In the genomic region with DNA sequence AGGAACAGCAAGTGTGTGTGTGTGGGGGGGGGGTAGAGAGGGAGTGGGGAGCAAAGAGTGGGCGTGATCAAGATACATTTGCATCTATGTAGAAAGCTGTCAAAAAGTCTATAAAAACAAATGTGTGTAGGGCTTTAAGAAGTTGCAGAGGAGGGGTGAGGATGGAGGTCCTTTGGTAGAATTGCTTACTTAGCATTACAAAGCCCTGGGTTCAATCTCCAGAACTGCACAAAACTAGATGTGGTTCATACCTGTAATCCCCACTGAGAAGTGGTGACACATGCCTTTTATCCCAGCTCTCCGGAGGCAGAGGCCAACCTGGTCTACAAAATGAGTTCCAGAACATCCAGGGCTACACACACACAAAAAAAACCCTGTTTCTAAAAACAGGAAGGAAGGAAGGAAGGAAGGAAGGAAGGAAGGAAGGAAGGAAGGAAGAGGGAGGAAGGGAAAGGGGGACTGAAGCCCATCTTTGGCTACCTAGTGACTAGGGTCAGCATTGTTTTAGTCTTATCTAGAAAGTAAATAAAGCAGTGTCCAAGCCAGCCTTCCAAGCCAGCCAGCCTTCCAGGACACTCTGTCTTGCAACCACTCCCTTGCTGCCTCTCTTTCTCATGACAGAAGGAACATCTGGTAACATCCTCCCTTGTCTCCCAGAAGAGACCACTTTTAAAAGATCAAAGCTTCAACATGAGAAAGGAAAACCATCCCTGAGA, we compare ENCODE assay signal across 9 mouse cellular contexts. TPM values are rescaled to one million over a fixed set of nuclear protein-coding genes. Genes with fewer than 3 reads are reported as not detected.
DNase-seq lines count a peak whose midpoint lies in the region; ATAC-seq and TF ChIP-seq lines count a peak whose summit lies in the region.
"Had no signal": no experiment of that assay in that cellular context is flagged by ENCODE, and none has a peak within 500 bp of the region (broad histone marks: within the 10 kb centered on the region; RNA-seq: fewer than 3 reads in every experiment).

No protein-coding gene starts in this region.

- peaks cover 5 to 52% of the 10 kb centered on the region in 2 experiments for H3K36me3 ChIP-seq in CH12.LX (replicated peaks in 1 of 2; ENCODE audit: control insufficient read depth in 1 of 2, insufficient read depth in 1 of 2, low read length in 1 of 2)
- H3K36me3 ChIP-seq in heart, embryonic 16.5 days (ENCODE audit: control insufficient read depth, insufficient read depth), result no peaks in the 10 kb centered on the region
- H3K36me3 ChIP-seq in liver, embryonic 15.5 days (replicated peaks), result peaks cover 29% of the 10 kb centered on the region

- TF ChIP-seq CTCF in gastrocnemius, adult 2 months (IDR thresholded peaks at IDR 0.05), result no peak
- TF ChIP-seq CTCF in CH12.LX (conservative IDR thresholded peaks at IDR 0.05 in 1 of 2, IDR thresholded peaks at IDR 0.05 in 1 of 2; ENCODE audit: low read depth in 2 of 2, low read length in 2 of 2), result no peak
- TF ChIP-seq CTCF in cerebellum, adult 2 months (IDR thresholded peaks at IDR 0.05; ENCODE audit: borderline replicate concordance, insufficient read depth, low read depth, low read length), result no peak

- H3K4me3 ChIP-seq in gastrocnemius, adult 2 months, result peak overlapping the region; percentile 87
- H3K4me3 ChIP-seq in CH12.LX (replicated peaks in 1 of 3; ENCODE audit: low read depth in 2 of 3, low read length in 2 of 3, poor library complexity in 1 of 3), result peak overlapping the region in 1 of 3 experiments; percentile 80
- H3K4me3 ChIP-seq in heart, embryonic 16.5 days (ENCODE audit: low read length), result peak overlapping the region; percentile 86
- peak overlapping the region; percentile 91 for H3K4me3 ChIP-seq in liver, embryonic 15.5 days (replicated peaks)
- no peak overlapping the region for H3K4me3 ChIP-seq in cerebellum, adult 2 months (replicated peaks; ENCODE audit: insufficient read depth, low read depth, low read length)

- H3K9ac ChIP-seq in CH12.LX (ENCODE audit: insufficient read depth, low read depth), result no peak overlapping the region
- H3K9ac ChIP-seq in heart, embryonic 16.5 days (ENCODE audit: low read length), result peak overlapping the region; percentile 39
- H3K9ac ChIP-seq in liver, embryonic 15.5 days, result peak overlapping the region; percentile 95; the same call in 1 of the 2 replicates

- H3K4me1 ChIP-seq in CH12.LX (ENCODE audit: control insufficient read depth in 1 of 2, insufficient read depth in 2 of 2), result peaks cover 7 to 43% of the 10 kb centered on the region in 2 experiments
- peaks cover 31% of the 10 kb centered on the region for H3K4me1 ChIP-seq in heart, embryonic 16.5 days (ENCODE audit: control insufficient read depth, insufficient read depth, low read length)
- peaks cover 96% of the 10 kb centered on the region for H3K4me1 ChIP-seq in liver, embryonic 15.5 days (replicated peaks)
- H3K4me1 ChIP-seq in cerebellum, adult 2 months (ENCODE audit: control insufficient read depth, insufficient read depth, low read length), result no peaks in the 10 kb centered on the region; the same call in 1 of the 2 replicates

- H3K27me3 ChIP-seq in CH12.LX (replicated peaks), result no peaks in the 10 kb centered on the region
- no peaks in the 10 kb centered on the region for H3K27me3 ChIP-seq in heart, embryonic 16.5 days (ENCODE audit: control insufficient read depth, insufficient read depth, low read length)
- H3K27me3 ChIP-seq in liver, embryonic 15.5 days, result peaks cover 19% of the 10 kb centered on the region
- peaks cover 4% of the 10 kb centered on the region; the same call in 1 of the 2 replicates for H3K27me3 ChIP-seq in cerebellum, adult 2 months (ENCODE audit: control insufficient read depth, insufficient read depth, low read length)

- H3K27ac ChIP-seq in gastrocnemius, adult 2 months, result peak overlapping the region; percentile 20
- no peak overlapping the region for H3K27ac ChIP-seq in CH12.LX (ENCODE audit: insufficient read depth, low read depth)
- H3K27ac ChIP-seq in heart, embryonic 16.5 days (ENCODE audit: low read length), result peak overlapping the region; percentile 34; the same call in 1 of the 2 replicates
- 0 out of 2 replicates have a peak overlapping the region, but pooled peaks have one; percentile 2 for H3K27ac ChIP-seq in liver, embryonic 15.5 days (replicated peaks)
- H3K27ac ChIP-seq in cerebellum, adult 2 months (ENCODE audit: insufficient read depth, low read length), result no peak overlapping the region

- in situ Hi-C loops in CH12.LX (cut with MboI; ENCODE audit: low pct_ligation_motif_present, low pct_unique_long_range_greater_than_20kb, low sequenced_read_pairs), result loop anchor here (5.0 kb wide), 1 partner anchor 100 kb away; no protein-coding TSS in a partner anchor

- no peak for TF ChIP-seq POLR2A in CH12.LX (IDR thresholded peaks at IDR 0.05; ENCODE audit: low read depth, low read length)
- no peak for TF ChIP-seq POLR2A in cerebellum, adult 2 months (IDR thresholded peaks at IDR 0.05; ENCODE audit: borderline replicate concordance, insufficient read depth, low read length)

- dilution Hi-C loops in CH12.LX (cut with MboI; ENCODE audit: extremely low pct_ligation_motif_present, extremely low pct_unique_long_range_greater_than_20kb, low sequenced_read_pairs), result no loop called here

- peak overlapping the region; percentile 87; the same call in 1 of the 2 replicates for H3K4me2 ChIP-seq in CH12.LX (ENCODE audit: insufficient read depth, low read depth, poor library complexity, severe bottlenecking)
- peak overlapping the region; percentile 90 for H3K4me2 ChIP-seq in heart, embryonic 16.5 days (ENCODE audit: low read depth, low read length)
- H3K4me2 ChIP-seq in liver, embryonic 15.5 days, result peak overlapping the region; percentile 99

- no peak for ATAC-seq in heart, embryonic 16.5 days (replicated peaks; ENCODE audit: extremely low read depth, insufficient read depth, low FRiP score)
- no peak for ATAC-seq in liver, embryonic 15.5 days (ENCODE audit: insufficient read depth)
- ATAC-seq: activated CD4-positive, CD25-positive, alpha-beta regulatory T cell, adult 4 months had no signal

- no peaks in the 10 kb centered on the region for H3K9me3 ChIP-seq in CH12.LX (replicated peaks; ENCODE audit: low read length)
- H3K9me3 ChIP-seq in heart, embryonic 16.5 days (replicated peaks; ENCODE audit: control insufficient read depth, low read length), result no peaks in the 10 kb centered on the region
- H3K9me3 ChIP-seq in liver, embryonic 15.5 days (replicated peaks), result no peaks in the 10 kb centered on the region

- no peak for DNase-seq in gastrocnemius, adult 2 months
- no peak for DNase-seq in gastrocnemius, adult 8-10 months (ENCODE audit: low spot score in 2 of 2)
- no peak for DNase-seq in CH12.LX (ENCODE audit: extremely low read depth)
- no peak for DNase-seq in adrenal gland, postnatal 10 days
- DNase-seq in cerebellum, adult 2 months, result no peak
- no peak for DNase-seq in thymus, postnatal 36 days

- no peaks in the 10 kb centered on the region for H3K79me2 ChIP-seq in CH12.LX (replicated peaks; ENCODE audit: control insufficient read depth, extremely low read depth, insufficient read depth, poor library complexity, severe bottlenecking)

- intact Hi-C loops in gastrocnemius, adult 2 months (cut with DNase I), result loop anchor here (5.0 kb wide), 1 partner anchor 60 kb away; no protein-coding TSS in a partner anchor

- TF ChIP-seq EP300 in CH12.LX (IDR thresholded peaks at IDR 0.05; ENCODE audit: low read length), result no peak

- TF ChIP-seq RAD21 in CH12.LX (IDR thresholded peaks at IDR 0.05; ENCODE audit: low read depth, low read length), result no peak

- WGBS in heart, embryonic 16.5 days, result 82% methylated on average over 2 of the region's 2 CpGs
- 76% methylated on average over 2 of the region's 2 CpGs for WGBS in liver, embryonic 15.5 days (ENCODE audit: insufficient replicate concordance)
- WGBS in cerebellum, adult 2 months, result 78% methylated on average over 2 of the region's 2 CpGs

TF ChIP-seq in CH12.LX, 34 proteins besides CTCF, POLR2A, EP300 and RAD21:
- TF ChIP-seq IRF4 (IDR thresholded peaks at IDR 0.05; ENCODE audit: low read depth, low read length) (no peak), ZKSCAN1 (IDR thresholded peaks at IDR 0.05; ENCODE audit: borderline replicate concordance, low read depth, low read length) (no peak), JUN (IDR thresholded peaks at IDR 0.05; ENCODE audit: insufficient read depth, low read depth, low read length) (no peak), MAX (IDR thresholded peaks at IDR 0.05; ENCODE audit: low read length) (no peak)

RNA-seq across cellular contexts. Expression of a gene that starts 5.3 kb away (rescaled TPM):
- 10 to 100 TPM in 1 of 2 experiments, 1 to 10 TPM in 1; 6.5 to 10.0 TPM for total RNA-seq in gastrocnemius, adult 2 months (2021)
- total RNA-seq in gastrocnemius, adult 8-10 months (2022), result 1 to 10 TPM; 4.1 to 8.8 (median 6.6) TPM
- total RNA-seq in CH12.LX (2012; rRNA removed) (5.9 and 8.6 TPM in 2 replicates), CH12.LX (2014; rRNA removed) (7.6 and 7.7 TPM in 2 replicates)
- 15.5 and 18.4 TPM in 2 replicates for polyA plus RNA-seq in CH12.LX (2012; ENCODE audit: insufficient read length, low read depth)
- polyA plus RNA-seq in heart, embryonic 16.5 days (2015; fragmentation: Nextera tagmentation; extraction: Ambion mirVana), result 7.6 and 9.2 TPM in 2 replicates
- 2.9 and 3.9 TPM in 2 replicates for polyA plus RNA-seq in liver, embryonic 15.5 days (2015; fragmentation: Nextera tagmentation; extraction: Ambion mirVana)
- total RNA-seq in adrenal gland, postnatal 10 days (2021), result 10 to 100 TPM; 40.4 to 72.5 TPM
- 7.1 and 8.3 TPM in 2 replicates for polyA plus RNA-seq in cerebellum, adult 2 months (2012; rRNA removed)
- polyA plus RNA-seq: activated CD4-positive, CD25-positive, alpha-beta regulatory T cell, adult 4 months had no signal

Comparison
In these comparisons a context has a peak if more than half of its experiments do, and no peak if none do; other contexts are left out.
1. H3K27ac ChIP-seq: peak in gastrocnemius, adult 2 months (single experiment), heart, embryonic 16.5 days (single experiment) and liver, embryonic 15.5 days (single experiment); none in CH12.LX (single experiment) and cerebellum, adult 2 months (single experiment).
2. Peak in every context shown above with its lines, with median percentiles within 50 percentile points of each other: H3K4me2 ChIP-seq.